Mouse (Mus musculus): ENCODE measurements around the gene Bag5. TPM values are rescaled to one million over a fixed set of nuclear protein-coding genes. Genes with fewer than 3 reads are reported as not detected.
A peak's percentile ranks its signal among the peaks of the same experiment; 100 is the strongest.

Gene Bag5
- 16.7 TPM in 2 replicates for polyA plus RNA-seq (2015; fragmentation: Nextera tagmentation; extraction: Ambion mirVana)

GRCm38 (mm10) chr12:111713004-111713651 lies at the start of gene Bag5, which contains the start of gene Apopt1:
Bag5 (minus strand) TSS chr12:111713257.
Apopt1 (plus strand) TSS chr12:111713261.
- Histone ChIP-seq H3K27me3 (ENCODE audit: insufficient read depth, low read length) (no peaks in the 10 kb centered on the region), H3K4me2 (ENCODE audit: low read depth, low read length) (peak within 1 kb of the TSS; percentile 93), H3K36me3 (replicated peaks; ENCODE audit: insufficient read depth, low read length) (peaks cover 27% of the 10 kb centered on the region), H3K9me3 (ENCODE audit: low read length) (no peaks in the 10 kb centered on the region), H3K27ac (ENCODE audit: low read depth) (peak within 1 kb of the TSS; percentile 64), H3K9ac (replicated peaks) (peak within 1 kb of the TSS; percentile 92), H3K4me3 (ENCODE audit: low read depth, low read length) (peak within 1 kb of the TSS; percentile 92), H3K4me1 (ENCODE audit: insufficient read depth) (peaks cover 14% of the 10 kb centered on the region)
- peak; percentile 33; the same call in 1 of the 2 replicates for TF ChIP-seq CTCF (IDR thresholded peaks at IDR 0.05; ENCODE audit: low read depth)
- no peak for TF ChIP-seq EP300 (IDR thresholded peaks at IDR 0.05; ENCODE audit: low read depth)
- DNase-seq, result peak; percentile 94
- peak; percentile 96 for ATAC-seq
- WGBS (ENCODE audit: insufficient replicate concordance), result 1% methylated on average over 56 of the region's 86 CpGs

- DNase-seq, result no peak
- H3K4me2 ChIP-seq (ENCODE audit: low read depth, low read length), result peak overlapping the region; percentile 92
- no peak overlapping the region for H3K27ac ChIP-seq (ENCODE audit: low read depth)
- TF ChIP-seq CTCF (IDR thresholded peaks at IDR 0.05; ENCODE audit: low read depth) (no peak), EP300 (IDR thresholded peaks at IDR 0.05; ENCODE audit: low read depth) (no peak)
- no peak overlapping the region for H3K9ac ChIP-seq (replicated peaks)
- H3K4me1 ChIP-seq (ENCODE audit: insufficient read depth), result peaks cover 21% of the 10 kb centered on the region
- 73% methylated on average over 7 of the region's 7 CpGs for WGBS (ENCODE audit: insufficient replicate concordance)
- H3K36me3 ChIP-seq (replicated peaks; ENCODE audit: insufficient read depth, low read length), result 0 out of 2 replicates have a peak, but pooled peaks cover 3% of the 10 kb centered on the region
- H3K9me3 ChIP-seq (ENCODE audit: low read length), result no peaks in the 10 kb centered on the region
- ATAC-seq, result no peak
- no peak overlapping the region for H3K4me3 ChIP-seq (ENCODE audit: low read depth, low read length)
- no peaks in the 10 kb centered on the region for H3K27me3 ChIP-seq (ENCODE audit: insufficient read depth, low read length)
Measured at GRCm38 (mm10) chr12:111760306-111760908, 47.4 kb upstream of the Bag5 start.

GRCm38 (mm10) chr12:111759176-111760061 lies 46.4 kb upstream of the Bag5 start:
- Histone ChIP-seq H3K9me3 (ENCODE audit: low read length) (no peaks in the 10 kb centered on the region), H3K36me3 (replicated peaks; ENCODE audit: insufficient read depth, low read length) (0 out of 2 replicates have a peak, but pooled peaks cover 3% of the 10 kb centered on the region), H3K9ac (replicated peaks) (peak overlapping the region; percentile 73), H3K27me3 (ENCODE audit: insufficient read depth, low read length) (no peaks in the 10 kb centered on the region), H3K27ac (ENCODE audit: low read depth) (peak overlapping the region; percentile 65), H3K4me3 (ENCODE audit: low read depth, low read length) (peak overlapping the region; percentile 89), H3K4me2 (ENCODE audit: low read depth, low read length) (peak overlapping the region; percentile 92), H3K4me1 (ENCODE audit: insufficient read depth) (peaks cover 21% of the 10 kb centered on the region)
- DNase-seq, result peak; percentile 35
- 6% methylated on average over 35 of the region's 35 CpGs for WGBS (ENCODE audit: insufficient replicate concordance)
- ATAC-seq, result peak; percentile 57
- TF ChIP-seq EP300 (IDR thresholded peaks at IDR 0.05; ENCODE audit: low read depth) (no peak), CTCF (IDR thresholded peaks at IDR 0.05; ENCODE audit: low read depth) (no peak)

- 1% methylated on average over 70 of the region's 85 CpGs for WGBS (ENCODE audit: insufficient replicate concordance)
Measured at GRCm38 (mm10) chr12:111758381-111759175, 45.5 kb upstream of the Bag5 start, which contains the start of gene Klc1. Klc1 (plus strand) TSS chr12:111758849.

GRCm38 (mm10) chr12:111757561-111758325 lies 44.7 kb upstream of the Bag5 start:
- no peak for DNase-seq

More at GRCm38 (mm10) chr12:111758381-111759175, 45.5 kb upstream of the Bag5 start, which contains the start of gene Klc1:
- 0 out of 2 replicates have a peak, but pooled peaks cover 3% of the 10 kb centered on the region for H3K36me3 ChIP-seq (replicated peaks; ENCODE audit: insufficient read depth, low read length)
- DNase-seq, result peak; percentile 82
- H3K27me3 ChIP-seq (ENCODE audit: insufficient read depth, low read length), result no peaks in the 10 kb centered on the region
- H3K9me3 ChIP-seq (ENCODE audit: low read length), result no peaks in the 10 kb centered on the region
- H3K27ac ChIP-seq (ENCODE audit: low read depth), result peak within 1 kb of the TSS; percentile 65
- peak; percentile 84 for ATAC-seq
- H3K4me1 ChIP-seq (ENCODE audit: insufficient read depth), result peaks cover 21% of the 10 kb centered on the region
- H3K9ac ChIP-seq (replicated peaks), result peak within 1 kb of the TSS; percentile 73
- peak within 1 kb of the TSS; percentile 89 for H3K4me3 ChIP-seq (ENCODE audit: low read depth, low read length)
- TF ChIP-seq CTCF (IDR thresholded peaks at IDR 0.05; ENCODE audit: low read depth) (no peak), EP300 (IDR thresholded peaks at IDR 0.05; ENCODE audit: low read depth) (no peak)
- peak within 1 kb of the TSS; percentile 92 for H3K4me2 ChIP-seq (ENCODE audit: low read depth, low read length)

More at GRCm38 (mm10) chr12:111757561-111758325, 44.7 kb upstream of the Bag5 start:
- peaks cover 21% of the 10 kb centered on the region for H3K4me1 ChIP-seq (ENCODE audit: insufficient read depth)
- H3K9ac ChIP-seq (replicated peaks), result peak overlapping the region; percentile 73
- H3K27me3 ChIP-seq (ENCODE audit: insufficient read depth, low read length), result no peaks in the 10 kb centered on the region
- peak overlapping the region; percentile 89 for H3K4me3 ChIP-seq (ENCODE audit: low read depth, low read length)
- ATAC-seq, result no peak
- H3K9me3 ChIP-seq (ENCODE audit: low read length), result no peaks in the 10 kb centered on the region
- 59% methylated on average over 10 of the region's 10 CpGs for WGBS (ENCODE audit: insufficient replicate concordance)
- no peaks in the 10 kb centered on the region for H3K36me3 ChIP-seq (replicated peaks; ENCODE audit: insufficient read depth, low read length)
- no peak overlapping the region for H3K27ac ChIP-seq (ENCODE audit: low read depth)
- peak overlapping the region; percentile 92 for H3K4me2 ChIP-seq (ENCODE audit: low read depth, low read length)
- no peak for TF ChIP-seq EP300 (IDR thresholded peaks at IDR 0.05; ENCODE audit: low read depth)

Measured in liver, postnatal 0 days (tissue).